Mouse (Mus musculus): ENCODE data around the gene Snapc4.
A peak's percentile ranks its signal among the peaks of the same experiment; 100 is the strongest.

The Snapc4 gene

GRCm38 (mm10) chr2:26341510-26341981, 38.9 kb downstream of the Snapc4 start:
- DNase-seq (ENCODE audit: low spot score in 2 of 2) = no peak

- DNase-seq (ENCODE audit: low spot score in 2 of 2) = no peak
Observed at GRCm38 (mm10) chr2:26339204-26339551, 41.3 kb downstream of the Snapc4 start.

GRCm38 (mm10) chr2:26338302-26339203, 41.9 kb downstream of the Snapc4 start:
- DNase-seq (ENCODE audit: low spot score in 2 of 2) = no peak

- DNase-seq (ENCODE audit: low spot score in 2 of 2) = no peak
Observed at GRCm38 (mm10) chr2:26330702-26331101, 49.8 kb downstream of the Snapc4 start.

- no peak for DNase-seq (ENCODE audit: low spot score in 2 of 2)
Observed at GRCm38 (mm10) chr2:26330056-26330468, 50.4 kb downstream of the Snapc4 start.

GRCm38 (mm10) chr2:26329402-26329801, 51.1 kb downstream of the Snapc4 start:
- DNase-seq (ENCODE audit: low spot score in 2 of 2) = no peak

GRCm38 (mm10) chr2:26327852-26328251, 52.6 kb downstream of the Snapc4 start:
- DNase-seq (ENCODE audit: low spot score in 2 of 2) = no peak

GRCm38 (mm10) chr2:26325386-26326181, 54.9 kb downstream of the Snapc4 start:
- DNase-seq (ENCODE audit: low spot score in 2 of 2) = peak in 1 of 2 experiments; percentile 65

- no peak for DNase-seq (ENCODE audit: low spot score in 2 of 2)
Observed at GRCm38 (mm10) chr2:26324917-26325316, 55.5 kb downstream of the Snapc4 start.

GRCm38 (mm10) chr2:26323589-26324325, 56.7 kb downstream of the Snapc4 start:
- DNase-seq (ENCODE audit: low spot score in 2 of 2) = no peak

- DNase-seq (ENCODE audit: low spot score in 2 of 2) = no peak
Observed at GRCm38 (mm10) chr2:26320245-26321185, 59.9 kb downstream of the Snapc4 start.

- DNase-seq (ENCODE audit: low spot score in 2 of 2) = no peak
Observed at GRCm38 (mm10) chr2:26319519-26320244, 60.8 kb downstream of the Snapc4 start.

- DNase-seq (ENCODE audit: low spot score in 2 of 2) = no peak
Observed at GRCm38 (mm10) chr2:26319109-26319508, 61.3 kb downstream of the Snapc4 start.

GRCm38 (mm10) chr2:26317991-26318672, 62.3 kb downstream of the Snapc4 start:
- DNase-seq (ENCODE audit: low spot score in 2 of 2) = no peak

GRCm38 (mm10) chr2:26317371-26317770, 63.1 kb downstream of the Snapc4 start:
- no peak for DNase-seq (ENCODE audit: low spot score in 2 of 2)

GRCm38 (mm10) chr2:26316576-26317246, 63.7 kb downstream of the Snapc4 start:
- no peak for DNase-seq (ENCODE audit: low spot score in 2 of 2)

- peak; percentile 47 to 54 for DNase-seq (ENCODE audit: low spot score in 2 of 2)
Observed at GRCm38 (mm10) chr2:26315925-26316311, 64.5 kb downstream of the Snapc4 start.

GRCm38 (mm10) chr2:26315072-26315924, 65.2 kb downstream of the Snapc4 start, which contains the start of gene Gpsm1:
Gpsm1 (plus strand) TSS chr2:26315515.
- DNase-seq (ENCODE audit: low spot score in 2 of 2) = peak; percentile 59 to 75
